Mouse (Mus musculus) bone marrow macrophage, adult 2 months (primary cell): ENCODE data around the gene Asic1. TPM values are rescaled to one million over a fixed set of nuclear protein-coding genes. Genes with fewer than 3 reads are reported as not detected.

ENCODE experiments used
- H3K27ac ChIP-seq: 2 replicates; pipeline ENCODE4 v1.5.1; 2012; ENCODE audit warnings: low read depth, low read length; ENCODE audit not compliant: insufficient read depth
- H3K4me1 ChIP-seq: 2 replicates; pipeline ENCODE4 v1.6.1; 2012; ENCODE audit warnings: low read length; ENCODE audit not compliant: control insufficient read depth, insufficient read depth
- H3K4me3 ChIP-seq: 2 replicates; pipeline ENCODE4 v1.5.1; 2012; ENCODE audit warnings: mild to moderate bottlenecking, low read length, moderate library complexity; ENCODE audit not compliant: insufficient read depth
- CTCF ChIP-seq: IDR thresholded peaks from 2 replicates; pipeline ENCODE4 v1.5.1; 2012; ENCODE audit warnings: low read depth, mild to moderate bottlenecking, low read length, moderate library complexity
- POLR2A ChIP-seq: IDR thresholded peaks from 2 replicates; pipeline ENCODE4 v1.6.1; 2012; ENCODE audit warnings: mild to moderate bottlenecking, low read depth, low read length, borderline replicate concordance
- polyA plus RNA-seq: library from polyadenylated mRNA; stranded (reverse); fragments of >200 nt; gene quantifications from 2 replicates; pipeline ENCODE4 v1.2.4, GENCODE M21; 2012; ENCODE audit not compliant: missing spikeins, insufficient read depth, insufficient read length

Asic1 gene
- polyA plus RNA-seq, 1 experiment: not detected

DNA sequence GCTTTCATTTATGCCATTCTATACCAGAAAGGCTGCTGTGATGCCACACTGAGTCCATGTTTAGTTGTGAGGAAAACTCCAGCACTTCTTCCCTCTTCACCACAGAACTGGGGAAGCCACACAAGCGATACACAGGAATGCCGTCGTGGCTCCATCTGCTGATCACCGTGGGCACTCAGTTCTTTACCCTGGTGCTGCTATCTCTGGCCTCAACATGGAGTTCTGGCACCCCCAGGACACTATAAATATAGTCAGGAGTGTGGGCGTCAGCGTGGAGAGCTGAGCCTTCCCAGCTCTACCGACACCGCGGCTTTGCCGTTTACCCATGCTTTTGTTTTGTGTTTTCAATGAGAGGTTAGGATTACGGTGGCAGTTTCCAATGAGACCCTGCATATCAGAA lies 66.5 kb downstream of the Asic1 start:
- Histone ChIP-seq H3K4me3 (no peak overlapping the region), H3K27ac (no peak overlapping the region), H3K4me1 (no peaks in the 10 kb centered on the region)
- TF ChIP-seq POLR2A (no peak), CTCF (no peak)

DNA sequence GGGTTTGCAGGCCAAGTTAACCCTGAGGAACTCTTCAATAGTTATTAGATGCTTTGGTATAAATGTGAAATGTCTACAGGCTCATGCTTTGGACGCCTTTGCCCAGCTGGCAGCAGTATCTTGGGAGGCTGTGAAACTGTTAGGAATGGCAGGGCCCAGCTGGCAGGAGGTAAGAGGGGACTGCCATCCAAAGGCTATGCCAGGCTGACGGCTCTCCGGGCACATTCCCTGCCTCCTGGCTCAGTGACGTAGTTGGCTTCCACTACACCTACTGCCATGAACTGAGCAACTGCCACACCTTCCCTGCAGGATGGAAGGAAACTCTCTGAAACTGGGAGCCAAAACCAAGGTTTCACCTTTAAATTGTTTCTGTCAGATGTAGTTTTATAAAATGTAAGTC lies 70.1 kb downstream of the Asic1 start:
- Histone ChIP-seq H3K4me1 (no peaks in the 10 kb centered on the region), H3K27ac (no peak overlapping the region), H3K4me3 (no peak overlapping the region)
- TF ChIP-seq CTCF (no peak), POLR2A (no peak)

Other genes with a start within 250 kb of the Asic1 start
- 4.0 and 10.3 TPM in 2 replicates for gene Nckap5l, start 212.6 kb upstream of the Asic1 start, polyA plus RNA-seq
- gene Bcdin3d, start 195.6 kb upstream of the Asic1 start, polyA plus RNA-seq: 5.2 and 6.7 TPM in 2 replicates
- gene Faim2, start 142.2 kb upstream of the Asic1 start, polyA plus RNA-seq: 0.05 TPM in 1 of 2 replicates, not detected in the other
- gene Aqp2, start 91.3 kb upstream of the Asic1 start, polyA plus RNA-seq: not detected in 2 replicates
- not detected in 2 replicates for gene Aqp5, start 79.6 kb upstream of the Asic1 start, polyA plus RNA-seq
- gene Aqp6, start 69.0 kb upstream of the Asic1 start, polyA plus RNA-seq: not detected in 2 replicates
- 55.8 and 56.8 TPM in 2 replicates for gene Racgap1, start 18.7 kb upstream of the Asic1 start, polyA plus RNA-seq
- 17.7 and 19.4 TPM in 2 replicates for gene Smarcd1, start 31.8 kb downstream of the Asic1 start, polyA plus RNA-seq
- not detected in 2 replicates for gene Gm17349, start 35.1 kb downstream of the Asic1 start, polyA plus RNA-seq
- gene Gpd1, start 47.1 kb downstream of the Asic1 start, polyA plus RNA-seq: 0.37 and 1.2 TPM in 2 replicates
- gene Cox14, start 55.2 kb downstream of the Asic1 start, polyA plus RNA-seq: 62.3 and 71.3 TPM in 2 replicates
- 74.9 and 77.3 TPM in 2 replicates for gene Cers5, start 102.5 kb downstream of the Asic1 start, polyA plus RNA-seq
- 45.3 and 49.3 TPM in 2 replicates for gene Lima1, start 205.1 kb downstream of the Asic1 start, polyA plus RNA-seq